Mouse (Mus musculus): ENCODE results near the gene Tmem248.

- TF ChIP-seq POLR2A (IDR thresholded peaks at IDR 0.05; ENCODE audit: borderline replicate concordance, low read depth, low read length) = no peak
- no peak for TF ChIP-seq CTCF (IDR thresholded peaks at IDR 0.05; ENCODE audit: low read depth, low read length)
Observed at GRCm38 (mm10) chr5:130218336-130218735, 1.5 kb downstream of the Tmem248 start.
